Mouse (Mus musculus): ENCODE data around the gene G6pc. TPM values are rescaled to one million over a fixed set of nuclear protein-coding genes. Genes with fewer than 3 reads are reported as not detected.

Gene G6pc
- polyA plus RNA-seq, 1 experiment from 2014 or later: not detected

Small RNA genes within 50 kb of the gene (microRNA-seq; reads per million reads assigned to microRNA genes)
- gene Gm25593: not detected
- not detected for gene Mir6929

Other genes starting within 250 kb of the G6pc start
- 18.8 and 19.1 TPM in 2 replicates for gene Retreg3, start 247.7 kb upstream of the G6pc start, polyA plus RNA-seq (2016; fragmentation: Nextera tagmentation; extraction: Ambion mirVana)
- 87.6 and 90.7 TPM in 2 replicates for gene Tubg1, start 247.6 kb upstream of the G6pc start, polyA plus RNA-seq (2016; fragmentation: Nextera tagmentation; extraction: Ambion mirVana)
- gene Tubg2, start 211.7 kb upstream of the G6pc start, polyA plus RNA-seq (2016; fragmentation: Nextera tagmentation; extraction: Ambion mirVana): 6.3 and 6.4 TPM in 2 replicates
- 0.24 and 0.27 TPM in 2 replicates for gene Cntnap1, start 197.0 kb upstream of the G6pc start, polyA plus RNA-seq (2016; fragmentation: Nextera tagmentation; extraction: Ambion mirVana)
- gene Plekhh3, start 196.2 kb upstream of the G6pc start, polyA plus RNA-seq (2016; fragmentation: Nextera tagmentation; extraction: Ambion mirVana): 5.3 and 7.0 TPM in 2 replicates
- gene Ccr10, start 192.1 kb upstream of the G6pc start, polyA plus RNA-seq (2016; fragmentation: Nextera tagmentation; extraction: Ambion mirVana): 0.24 TPM in 1 of 2 replicates, not detected in the other
- gene Ezh1, start 141.1 kb upstream of the G6pc start, polyA plus RNA-seq (2016; fragmentation: Nextera tagmentation; extraction: Ambion mirVana): 14.2 and 16.4 TPM in 2 replicates
- gene Ramp2, start 121.5 kb upstream of the G6pc start, polyA plus RNA-seq (2016; fragmentation: Nextera tagmentation; extraction: Ambion mirVana): 53.0 and 61.5 TPM in 2 replicates
- gene Vps25, start 113.9 kb upstream of the G6pc start, polyA plus RNA-seq (2016; fragmentation: Nextera tagmentation; extraction: Ambion mirVana): 94.1 and 104 TPM in 2 replicates
- gene Wnk4, start 107.0 kb upstream of the G6pc start, polyA plus RNA-seq (2016; fragmentation: Nextera tagmentation; extraction: Ambion mirVana): 9.4 and 12.4 TPM in 2 replicates
- 1.0 and 1.6 TPM in 2 replicates for gene Cntd1, start 88.5 kb upstream of the G6pc start, polyA plus RNA-seq (2016; fragmentation: Nextera tagmentation; extraction: Ambion mirVana)
- 193 and 204 TPM in 2 replicates for gene Coa3, start 88.4 kb upstream of the G6pc start, polyA plus RNA-seq (2016; fragmentation: Nextera tagmentation; extraction: Ambion mirVana)
- 126 and 129 TPM in 2 replicates for gene Becn1, start 65.3 kb upstream of the G6pc start, polyA plus RNA-seq (2016; fragmentation: Nextera tagmentation; extraction: Ambion mirVana)
- gene Psme3, start 51.3 kb upstream of the G6pc start, polyA plus RNA-seq (2016; fragmentation: Nextera tagmentation; extraction: Ambion mirVana): 154 and 167 TPM in 2 replicates
- 2.0 and 2.3 TPM in 2 replicates for gene Aoc2, start 42.5 kb upstream of the G6pc start, polyA plus RNA-seq (2016; fragmentation: Nextera tagmentation; extraction: Ambion mirVana)
- 0.05 TPM in 1 of 2 replicates, not detected in the other for gene Aoc3, start 37.0 kb upstream of the G6pc start, polyA plus RNA-seq (2016; fragmentation: Nextera tagmentation; extraction: Ambion mirVana)
- 86.6 and 94.2 TPM in 2 replicates for gene Aarsd1, start 50.1 kb downstream of the G6pc start, polyA plus RNA-seq (2016; fragmentation: Nextera tagmentation; extraction: Ambion mirVana)
- gene Gm27029, start 57.2 kb downstream of the G6pc start, polyA plus RNA-seq (2016; fragmentation: Nextera tagmentation; extraction: Ambion mirVana): 8.2 and 9.8 TPM in 2 replicates
- 22.0 and 24.0 TPM in 2 replicates for gene Rundc1, start 57.5 kb downstream of the G6pc start, polyA plus RNA-seq (2016; fragmentation: Nextera tagmentation; extraction: Ambion mirVana)
- gene Ptges3l, start 57.8 kb downstream of the G6pc start, polyA plus RNA-seq (2016; fragmentation: Nextera tagmentation; extraction: Ambion mirVana): 7.8 and 9.4 TPM in 2 replicates
- gene Rpl27, start 74.7 kb downstream of the G6pc start, polyA plus RNA-seq (2016; fragmentation: Nextera tagmentation; extraction: Ambion mirVana): 382 and 394 TPM in 2 replicates
- 6.3 and 6.6 TPM in 2 replicates for gene Ifi35, start 80.8 kb downstream of the G6pc start, polyA plus RNA-seq (2016; fragmentation: Nextera tagmentation; extraction: Ambion mirVana)
- 9.7 and 10.2 TPM in 2 replicates for gene Rnd2, start 97.4 kb downstream of the G6pc start, polyA plus RNA-seq (2016; fragmentation: Nextera tagmentation; extraction: Ambion mirVana)
- 23.2 and 26.7 TPM in 2 replicates for gene Vat1, start 98.7 kb downstream of the G6pc start, polyA plus RNA-seq (2016; fragmentation: Nextera tagmentation; extraction: Ambion mirVana)
- 19.0 and 21.0 TPM in 2 replicates for gene Brca1, start 184.4 kb downstream of the G6pc start, polyA plus RNA-seq (2016; fragmentation: Nextera tagmentation; extraction: Ambion mirVana)
- gene Nbr1, start 184.6 kb downstream of the G6pc start, polyA plus RNA-seq (2016; fragmentation: Nextera tagmentation; extraction: Ambion mirVana): 81.6 and 83.8 TPM in 2 replicates
- 1.4 and 2.9 TPM in 2 replicates for gene Tmem106a, start 214.7 kb downstream of the G6pc start, polyA plus RNA-seq (2016; fragmentation: Nextera tagmentation; extraction: Ambion mirVana)
- not detected in 2 replicates for gene Gm11634, start 231.7 kb downstream of the G6pc start, polyA plus RNA-seq (2016; fragmentation: Nextera tagmentation; extraction: Ambion mirVana)